Mouse (Mus musculus): Measurements from ENCODE around the gene Rundc3b. TPM values are rescaled to one million over a fixed set of nuclear protein-coding genes. Genes with fewer than 3 reads are reported as not detected.
A peak's percentile ranks its signal among the peaks of the same experiment; 100 is the strongest.

The Rundc3b gene
- polyA plus RNA-seq (2015; fragmentation: Nextera tagmentation; extraction: Ambion mirVana) = 39.5 and 42.5 TPM in 2 replicates

DNA sequence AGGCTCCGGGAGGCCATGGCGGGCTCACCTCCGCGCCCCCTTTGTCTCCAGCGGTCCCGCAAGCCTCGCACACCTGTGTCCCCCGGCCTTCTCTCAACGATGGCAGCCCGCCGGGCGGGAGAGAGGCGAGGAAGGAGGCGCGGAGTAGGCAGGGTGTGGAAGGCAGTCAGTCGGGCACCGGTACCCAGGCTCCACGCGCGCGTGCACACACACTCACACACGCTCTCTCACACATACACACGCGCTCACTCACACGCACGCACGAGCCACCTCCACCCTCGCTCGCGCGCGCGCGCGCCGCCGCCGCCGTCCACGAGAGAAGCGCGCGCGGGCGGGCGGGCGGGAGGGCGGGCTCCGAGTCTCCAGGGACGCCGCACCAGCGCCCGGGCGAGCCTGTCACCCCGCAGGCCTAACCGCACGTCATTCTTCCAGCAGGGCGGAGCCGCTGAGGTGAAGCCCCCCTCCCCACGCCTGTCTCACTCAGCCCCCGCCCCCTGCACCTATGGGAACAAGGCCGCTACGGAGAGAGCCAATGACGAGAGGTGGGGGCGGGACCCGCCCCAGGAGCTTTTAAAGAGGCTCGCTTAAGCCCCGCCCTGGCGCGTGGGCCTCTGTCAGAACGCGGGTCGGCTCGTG lies at the start of gene Rundc3b:
Rundc3b (minus strand) TSS at position 357 of the 636 bp plus-strand sequence.
- H3K4me2 ChIP-seq = peak within 1 kb of the TSS; percentile 72
- H3K9me3 ChIP-seq = no peaks in the 10 kb centered on the region
- peak within 1 kb of the TSS; percentile 97 for H3K9ac ChIP-seq
- H3K36me3 ChIP-seq = no peaks in the 10 kb centered on the region
- 0 out of 2 replicates have a peak, but pooled peaks cover 6% of the 10 kb centered on the region for H3K4me1 ChIP-seq (replicated peaks)
- WGBS = 0% methylated on average over 54 of the region's 74 CpGs
- no peaks in the 10 kb centered on the region for H3K27me3 ChIP-seq
- ATAC-seq (ENCODE audit: low FRiP score, low read depth) = peak; percentile 99
- peak within 1 kb of the TSS; percentile 94 for H3K27ac ChIP-seq (replicated peaks)
- H3K4me3 ChIP-seq = peak within 1 kb of the TSS; percentile 89

DNA sequence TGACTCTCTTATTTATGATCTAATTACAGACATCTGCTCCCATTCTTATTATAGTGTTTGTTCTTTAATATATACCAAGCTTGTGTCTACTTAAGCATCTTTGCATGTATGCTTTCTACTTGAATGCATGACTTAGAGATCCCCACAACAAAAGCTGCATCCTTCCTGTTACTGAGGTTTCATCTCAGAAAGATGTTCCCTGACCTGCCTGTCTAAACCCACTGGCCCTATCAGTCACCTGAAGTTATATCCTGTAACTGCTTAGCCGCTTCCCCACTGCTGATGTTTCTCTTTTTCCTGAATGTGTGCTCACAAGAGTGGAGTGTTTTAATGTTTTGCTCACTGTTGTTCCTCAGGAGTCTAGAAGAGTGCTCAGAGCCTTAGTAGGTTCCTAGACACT lies 46.9 kb upstream of the Rundc3b start:
- no peak overlapping the region for H3K4me2 ChIP-seq
- 93% methylated on average over 1 of the region's 1 CpGs for WGBS
- no peaks in the 10 kb centered on the region for H3K9me3 ChIP-seq

DNA sequence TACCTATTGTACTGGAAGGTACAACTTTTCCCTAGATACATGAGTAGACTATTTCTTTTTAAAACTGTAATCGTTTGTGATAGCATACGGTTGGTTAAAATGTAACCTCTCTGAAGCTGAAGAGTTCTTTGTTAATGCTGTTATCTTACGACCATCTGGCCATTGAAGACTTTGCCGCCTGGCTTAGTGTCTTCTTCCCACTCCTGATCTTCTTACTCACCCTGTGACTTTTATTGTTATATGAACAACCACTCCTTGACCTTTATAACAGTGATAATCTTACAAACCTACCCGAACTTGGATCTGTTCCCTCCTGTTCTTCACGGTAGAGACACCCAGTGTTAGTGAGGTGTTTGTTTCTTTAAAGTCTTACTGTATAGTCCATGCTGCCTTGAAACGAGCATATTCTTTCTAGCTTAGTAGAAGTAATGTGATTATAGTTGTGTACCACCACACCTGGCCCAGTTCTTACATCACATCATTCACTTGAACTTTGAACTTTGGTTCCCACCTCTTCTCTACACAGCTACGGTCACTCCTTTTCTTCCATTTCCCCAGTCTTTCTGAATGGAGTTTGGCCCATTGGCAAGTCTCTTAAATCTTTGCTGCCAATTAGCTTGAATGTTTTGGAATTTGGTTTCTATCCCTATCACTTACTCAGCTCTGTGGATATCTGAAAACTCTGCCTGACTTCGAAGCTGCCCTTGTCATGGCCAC lies 45.2 kb upstream of the Rundc3b start:
- ATAC-seq (ENCODE audit: low FRiP score, low read depth) = no peak
- Histone ChIP-seq H3K27ac (replicated peaks) (no peak overlapping the region), H3K36me3 (no peaks in the 10 kb centered on the region), H3K4me2 (no peak overlapping the region), H3K4me3 (no peak overlapping the region), H3K4me1 (replicated peaks) (no peaks in the 10 kb centered on the region), H3K9me3 (no peaks in the 10 kb centered on the region), H3K27me3 (no peaks in the 10 kb centered on the region), H3K9ac (no peak overlapping the region)
- WGBS = 83% methylated on average over 9 of the region's 9 CpGs

More for the DNA sequence above, 46.9 kb upstream of the Rundc3b start:
- Histone ChIP-seq H3K27ac (replicated peaks) (no peak overlapping the region), H3K27me3 (no peaks in the 10 kb centered on the region), H3K4me3 (no peak overlapping the region), H3K4me1 (replicated peaks) (no peaks in the 10 kb centered on the region), H3K9ac (no peak overlapping the region), H3K36me3 (no peaks in the 10 kb centered on the region)
- no peak for ATAC-seq (ENCODE audit: low FRiP score, low read depth)

DNA sequence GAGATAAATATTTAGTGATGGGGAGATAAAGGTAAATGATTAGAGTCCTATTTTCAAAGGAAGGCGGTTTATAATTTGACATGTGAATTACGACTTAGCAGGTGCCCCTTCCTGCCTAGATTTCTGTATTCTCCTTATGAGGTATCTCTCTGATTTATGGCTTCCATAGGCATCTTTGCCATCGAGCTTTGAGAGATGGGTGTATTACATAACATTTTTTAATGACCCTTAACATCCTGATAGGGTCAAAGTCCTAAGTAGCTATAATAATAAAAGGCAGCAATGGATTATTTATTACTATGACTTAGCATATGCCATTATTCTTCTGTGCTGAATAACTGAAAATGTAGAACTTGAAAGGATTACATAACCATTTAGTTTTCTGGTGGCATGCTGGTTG lies 41.9 kb upstream of the Rundc3b start:
- Histone ChIP-seq H3K27ac (replicated peaks) (no peak overlapping the region), H3K27me3 (no peaks in the 10 kb centered on the region), H3K4me1 (replicated peaks) (peaks cover 8% of the 10 kb centered on the region), H3K36me3 (no peaks in the 10 kb centered on the region), H3K9ac (no peak overlapping the region), H3K4me3 (no peak overlapping the region), H3K4me2 (no peak overlapping the region), H3K9me3 (no peaks in the 10 kb centered on the region)
- no peak for ATAC-seq (ENCODE audit: low FRiP score, low read depth)
- 79% methylated on average over 3 of the region's 3 CpGs for WGBS

DNA sequence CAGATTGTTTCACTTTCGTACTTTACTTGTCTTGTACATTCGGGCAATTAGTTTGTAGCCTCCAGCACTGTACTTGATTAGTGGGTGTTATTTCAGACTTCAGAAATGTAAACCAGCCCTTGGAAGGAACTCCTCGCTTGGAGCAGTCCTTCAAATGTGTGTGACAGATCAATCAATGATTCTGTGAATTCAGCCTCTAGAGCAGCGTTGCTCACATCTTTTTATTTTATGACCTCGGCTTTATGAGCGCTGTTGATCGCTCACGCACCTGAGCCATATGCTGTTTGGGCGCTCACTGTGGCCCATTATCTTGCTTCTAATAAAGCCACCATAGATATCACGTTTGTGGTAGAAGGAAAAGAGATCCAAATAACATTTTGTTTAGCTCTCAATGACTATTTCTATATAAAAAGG lies 38.0 kb upstream of the Rundc3b start:
- ATAC-seq (ENCODE audit: low FRiP score, low read depth) = no peak
- no peaks in the 10 kb centered on the region for H3K27me3 ChIP-seq

DNA sequence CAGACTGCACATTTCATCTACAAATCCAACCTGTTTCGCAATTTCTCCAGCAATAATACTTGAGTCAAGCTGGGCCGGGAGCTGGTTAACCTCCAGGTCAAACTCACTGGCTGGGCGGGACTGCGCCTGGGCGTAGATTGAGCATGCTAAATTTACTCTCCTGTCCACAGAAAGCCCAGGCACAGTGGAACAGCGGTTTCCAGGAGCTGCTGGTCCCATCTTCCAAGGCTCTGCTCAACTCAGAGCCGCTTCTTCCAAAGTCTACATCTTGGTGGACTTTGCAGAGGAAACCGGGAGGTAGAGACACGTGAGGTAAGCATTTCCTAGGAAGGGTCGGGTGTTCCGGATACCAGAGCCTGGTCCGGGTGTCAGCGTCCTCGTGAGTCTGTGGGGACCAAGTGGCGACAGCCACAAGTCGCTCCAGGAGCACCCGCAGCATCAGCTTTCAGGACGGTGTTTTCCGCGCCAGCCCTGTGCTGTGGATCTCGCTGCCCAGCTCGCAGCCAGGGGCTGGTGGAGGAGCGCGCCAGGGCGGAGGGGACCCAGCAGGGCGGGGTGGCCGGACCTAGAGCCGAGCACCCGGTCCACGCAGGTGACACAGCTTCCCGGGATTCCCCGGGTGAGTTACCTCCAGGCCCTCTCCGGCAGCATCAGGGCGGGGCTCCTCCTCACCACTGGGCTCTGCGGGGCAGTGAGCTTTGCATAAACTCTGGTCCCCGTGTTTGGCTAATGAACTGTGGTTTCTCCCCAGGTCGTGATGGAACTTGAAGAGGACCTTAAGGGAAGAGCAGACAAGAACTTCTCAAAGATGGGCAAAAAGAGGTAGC lies 37.4 kb upstream of the Rundc3b start, which contains the start of gene Abcb1a:
Abcb1a (plus strand) TSS at position 167 of the 827 bp plus-strand sequence.
- Histone ChIP-seq H3K4me3 (peak within 1 kb of the TSS; percentile 47), H3K4me1 (replicated peaks) (peaks cover 8% of the 10 kb centered on the region), H3K27ac (replicated peaks) (no peak within 1 kb of the TSS), H3K27me3 (no peaks in the 10 kb centered on the region), H3K9ac (0 out of 2 replicates have a peak within 1 kb of the TSS, but pooled peaks have one; percentile 26), H3K36me3 (no peaks in the 10 kb centered on the region), H3K4me2 (peak within 1 kb of the TSS; percentile 92), H3K9me3 (no peaks in the 10 kb centered on the region)
- peak; percentile 69; the same call in 1 of the 2 replicates for ATAC-seq (ENCODE audit: low FRiP score, low read depth)
- WGBS = 7% methylated on average over 37 of the region's 37 CpGs

More for the DNA sequence above, 38.0 kb upstream of the Rundc3b start:
- Histone ChIP-seq H3K9me3 (no peaks in the 10 kb centered on the region), H3K9ac (no peak overlapping the region), H3K27ac (replicated peaks) (no peak overlapping the region), H3K4me2 (peak overlapping the region; percentile 92), H3K36me3 (no peaks in the 10 kb centered on the region), H3K4me1 (replicated peaks) (peaks cover 8% of the 10 kb centered on the region), H3K4me3 (peak overlapping the region; percentile 47)
- WGBS = 67% methylated on average over 10 of the region's 10 CpGs

DNA sequence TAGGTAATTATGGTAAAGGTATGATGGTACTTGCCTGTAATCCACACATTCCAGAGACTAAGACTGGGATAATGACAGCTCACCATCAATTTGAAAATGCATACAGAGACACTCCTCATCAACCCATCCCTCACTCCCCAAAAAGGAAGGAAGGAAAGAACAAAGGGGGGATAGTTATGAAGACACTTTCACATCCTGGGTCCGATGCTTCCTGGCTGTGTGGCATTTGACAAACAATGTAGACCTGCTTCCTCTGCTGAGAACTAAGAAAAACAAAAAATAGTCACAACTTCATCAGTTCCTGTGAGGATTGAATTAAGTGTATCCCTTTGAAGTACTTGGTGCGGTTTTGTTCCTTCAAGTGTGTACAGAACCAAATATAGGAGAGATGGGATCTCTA lies 29.3 kb upstream of the Rundc3b start:
- H3K9me3 ChIP-seq = no peaks in the 10 kb centered on the region
- H3K4me2 ChIP-seq = no peak overlapping the region
- no peaks in the 10 kb centered on the region for H3K27me3 ChIP-seq
- H3K27ac ChIP-seq (replicated peaks) = no peak overlapping the region
- ATAC-seq (ENCODE audit: low FRiP score, low read depth) = no peak
- H3K4me3 ChIP-seq = no peak overlapping the region
- 88% methylated on average over 2 of the region's 2 CpGs for WGBS
- no peaks in the 10 kb centered on the region for H3K4me1 ChIP-seq (replicated peaks)
- H3K9ac ChIP-seq = no peak overlapping the region
- no peaks in the 10 kb centered on the region for H3K36me3 ChIP-seq

DNA sequence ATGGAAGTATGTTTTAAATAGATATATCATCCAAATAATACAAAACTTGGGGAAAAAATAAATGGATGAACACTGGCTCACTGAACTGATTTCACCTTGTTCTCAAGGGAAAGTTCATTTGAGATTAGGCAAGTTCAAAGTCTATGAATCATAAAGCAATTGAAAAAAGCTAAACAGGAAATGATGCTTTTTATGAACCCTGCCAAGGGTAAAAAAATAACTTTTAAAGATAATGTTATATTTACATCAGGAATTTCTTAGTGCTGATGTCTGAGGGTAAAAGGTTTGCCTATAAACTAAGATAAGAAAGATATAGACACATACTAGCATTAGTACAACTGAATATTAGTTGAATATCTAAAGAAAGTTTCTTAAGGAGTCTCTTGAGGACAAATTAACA lies 26.0 kb upstream of the Rundc3b start:
- no peaks in the 10 kb centered on the region for H3K36me3 ChIP-seq
- no peak overlapping the region for H3K9ac ChIP-seq
- no peak for ATAC-seq (ENCODE audit: low FRiP score, low read depth)
- no peak overlapping the region for H3K27ac ChIP-seq (replicated peaks)
- H3K4me1 ChIP-seq (replicated peaks) = no peaks in the 10 kb centered on the region
- no peaks in the 10 kb centered on the region for H3K27me3 ChIP-seq
- no peak overlapping the region for H3K4me2 ChIP-seq
- no peaks in the 10 kb centered on the region for H3K9me3 ChIP-seq
- no peak overlapping the region for H3K4me3 ChIP-seq

DNA sequence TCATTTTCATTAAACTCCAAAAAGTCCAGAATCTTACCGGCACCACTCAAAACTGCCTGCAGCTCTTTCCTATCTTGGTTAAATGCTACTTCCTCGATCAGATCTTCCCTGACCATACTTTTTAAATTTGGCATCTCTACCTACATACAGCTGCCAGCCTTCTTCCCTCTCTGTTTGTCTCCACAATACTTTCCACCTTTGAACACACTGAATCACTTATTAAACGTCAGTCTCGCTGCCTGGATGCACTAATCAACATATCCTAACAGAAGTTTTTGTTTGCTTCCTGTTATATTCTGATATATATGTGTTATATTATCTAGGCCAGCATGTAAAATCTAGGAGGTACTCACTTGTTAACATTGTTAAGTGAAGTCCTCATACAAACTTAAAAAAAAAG lies 25.5 kb upstream of the Rundc3b start:
- 76% methylated on average over 4 of the region's 4 CpGs for WGBS
- H3K9me3 ChIP-seq = no peaks in the 10 kb centered on the region
- no peaks in the 10 kb centered on the region for H3K36me3 ChIP-seq
- H3K4me1 ChIP-seq (replicated peaks) = no peaks in the 10 kb centered on the region
- no peak overlapping the region for H3K9ac ChIP-seq
- no peak overlapping the region for H3K4me3 ChIP-seq
- H3K27ac ChIP-seq (replicated peaks) = no peak overlapping the region
- ATAC-seq (ENCODE audit: low FRiP score, low read depth) = no peak
- no peak overlapping the region for H3K4me2 ChIP-seq
- H3K27me3 ChIP-seq = no peaks in the 10 kb centered on the region

DNA sequence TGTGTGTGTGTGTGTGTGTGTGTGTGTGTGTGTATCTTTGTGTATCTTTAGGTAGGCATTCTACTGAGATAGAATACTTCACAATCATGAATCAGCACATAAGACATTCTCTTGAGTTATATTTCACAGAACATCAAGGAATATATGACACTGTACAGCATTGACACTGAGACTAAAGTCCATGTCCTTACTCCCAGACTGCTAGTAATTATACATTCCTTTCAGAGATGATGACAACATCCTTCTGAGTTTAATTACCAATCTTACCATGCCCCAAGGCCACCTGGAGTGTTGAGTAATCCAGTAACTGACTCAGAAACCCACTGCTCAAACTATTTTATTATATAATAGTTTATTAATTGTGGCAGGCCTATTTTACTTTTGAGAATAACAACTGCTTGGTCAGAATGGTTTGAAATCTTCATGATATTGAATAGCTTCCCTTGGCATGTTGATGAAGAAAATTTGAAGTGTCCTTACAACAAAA lies 11.8 kb upstream of the Rundc3b start:
- Histone ChIP-seq H3K4me1 (replicated peaks) (no peaks in the 10 kb centered on the region), H3K4me2 (no peak overlapping the region), H3K9ac (no peak overlapping the region), H3K9me3 (no peaks in the 10 kb centered on the region), H3K27ac (replicated peaks) (no peak overlapping the region), H3K36me3 (no peaks in the 10 kb centered on the region), H3K27me3 (no peaks in the 10 kb centered on the region), H3K4me3 (no peak overlapping the region)
- no peak for ATAC-seq (ENCODE audit: low FRiP score, low read depth)

DNA sequence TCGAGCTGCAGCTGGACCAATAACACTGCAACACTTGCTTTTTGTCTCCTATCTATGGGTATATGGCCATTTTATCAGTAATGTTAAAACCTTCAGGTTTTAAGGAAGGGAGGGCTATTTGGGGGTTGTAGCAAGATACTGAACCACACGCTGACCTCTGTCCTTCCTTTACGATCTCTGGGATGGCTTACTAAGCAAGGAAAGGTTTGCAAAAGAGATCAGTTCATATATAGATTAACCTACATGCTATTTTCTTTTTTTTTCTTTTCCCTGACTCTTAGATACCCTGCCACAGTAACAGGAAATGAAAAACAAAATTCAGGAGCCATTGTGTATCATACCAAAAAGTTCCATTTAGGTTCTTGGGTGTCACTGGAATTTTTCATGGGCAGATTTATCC lies 10.1 kb upstream of the Rundc3b start:
- Histone ChIP-seq H3K27me3 (no peaks in the 10 kb centered on the region), H3K4me3 (no peak overlapping the region), H3K36me3 (no peaks in the 10 kb centered on the region), H3K9ac (no peak overlapping the region), H3K4me1 (replicated peaks) (no peaks in the 10 kb centered on the region), H3K4me2 (no peak overlapping the region), H3K9me3 (no peaks in the 10 kb centered on the region), H3K27ac (replicated peaks) (no peak overlapping the region)
- 86% methylated on average over 3 of the region's 3 CpGs for WGBS
- ATAC-seq (ENCODE audit: low FRiP score, low read depth) = no peak

Measured in hindbrain, embryonic 15.5 days (tissue).